Mouse (Mus musculus) thymus, postnatal 0 days (tissue): ENCODE data around the gene Snx29. TPM values are rescaled to one million over a fixed set of nuclear protein-coding genes. Genes with fewer than 3 reads are reported as not detected.
"Not testable (repeated sequence)": the region's sequence is repeated elsewhere in the genome, so short reads cannot be mapped to it uniquely, and the experiment has no call there.

Experiments
- DNase-seq: peaks from one replicate; pipeline ENCODE4 v3.0.0-alpha.2; 2015; ENCODE audit warnings: low spot score
- polyA plus RNA-seq: library from polyadenylated mRNA; unstranded; fragments of >200 nt; fragmentation: Nextera tagmentation; extraction: Ambion mirVana; gene quantifications from 2 replicates; pipeline ENCODE4 v1.2.1, GENCODE M21; 2015

The Snx29 gene
- polyA plus RNA-seq, 1 experiment from 2014 or later, result 11.4 TPM

DNA sequence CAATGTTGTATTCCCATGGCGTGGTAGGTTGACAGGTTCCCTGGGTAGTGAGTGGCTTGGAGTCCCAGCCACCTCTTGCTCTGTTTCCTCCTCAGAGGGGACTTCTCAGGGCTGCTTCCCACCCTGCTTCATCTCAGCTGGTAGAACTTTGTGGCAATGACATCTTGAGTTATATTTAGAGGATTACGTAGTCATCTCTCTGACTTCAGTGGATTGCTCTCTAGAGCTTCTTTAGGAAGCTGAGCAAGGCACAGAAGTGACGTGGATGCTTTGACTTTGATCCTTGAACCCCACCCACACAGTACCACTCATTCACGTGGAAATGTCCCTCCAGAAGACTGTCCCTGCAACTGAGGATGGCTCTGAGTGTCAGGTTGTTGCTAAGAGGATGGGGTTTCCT is 156.9 kb downstream of the Snx29 start:
- DNase-seq, result no peak

DNA sequence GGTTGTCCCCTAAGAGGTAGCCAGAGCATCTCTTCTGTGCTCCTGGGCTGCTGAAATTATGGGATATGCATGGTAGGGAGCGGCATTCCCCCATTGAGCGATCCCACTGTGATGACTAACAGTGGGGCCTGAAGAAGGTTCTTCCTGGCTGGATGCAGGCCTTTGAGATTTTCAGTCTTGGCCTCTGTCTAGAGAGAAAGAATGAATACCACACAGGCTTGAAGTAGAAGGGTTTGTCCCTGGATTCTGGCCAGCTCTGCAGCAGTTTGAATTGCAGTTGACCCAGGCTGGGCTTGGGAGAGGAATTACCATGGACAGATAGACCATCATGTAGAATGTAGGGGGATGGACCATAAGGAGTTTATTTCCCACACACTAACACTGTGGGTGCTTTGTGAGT is 159.5 kb downstream of the Snx29 start:
- DNase-seq, result no peak

DNA sequence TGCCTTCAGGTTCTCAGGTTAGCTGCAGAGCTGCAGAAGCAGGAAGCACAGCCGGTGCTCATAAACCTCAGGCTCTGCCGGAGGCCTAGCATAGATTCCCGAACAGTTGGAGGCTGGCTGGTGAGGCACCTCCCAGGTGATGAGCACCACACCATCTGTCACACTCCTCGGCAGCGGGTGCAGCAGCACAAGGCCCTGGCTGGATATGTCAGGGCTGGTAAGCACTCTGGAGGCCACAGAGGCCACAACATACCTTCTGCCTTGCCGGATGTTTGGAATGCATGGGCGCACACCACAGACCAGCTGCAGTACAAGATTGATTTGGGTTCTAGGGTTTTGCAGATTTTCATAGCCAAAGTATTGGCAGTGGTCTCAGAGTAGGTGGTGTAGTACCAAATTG is 172.2 kb downstream of the Snx29 start:
- DNase-seq, result peak; percentile 55

DNA sequence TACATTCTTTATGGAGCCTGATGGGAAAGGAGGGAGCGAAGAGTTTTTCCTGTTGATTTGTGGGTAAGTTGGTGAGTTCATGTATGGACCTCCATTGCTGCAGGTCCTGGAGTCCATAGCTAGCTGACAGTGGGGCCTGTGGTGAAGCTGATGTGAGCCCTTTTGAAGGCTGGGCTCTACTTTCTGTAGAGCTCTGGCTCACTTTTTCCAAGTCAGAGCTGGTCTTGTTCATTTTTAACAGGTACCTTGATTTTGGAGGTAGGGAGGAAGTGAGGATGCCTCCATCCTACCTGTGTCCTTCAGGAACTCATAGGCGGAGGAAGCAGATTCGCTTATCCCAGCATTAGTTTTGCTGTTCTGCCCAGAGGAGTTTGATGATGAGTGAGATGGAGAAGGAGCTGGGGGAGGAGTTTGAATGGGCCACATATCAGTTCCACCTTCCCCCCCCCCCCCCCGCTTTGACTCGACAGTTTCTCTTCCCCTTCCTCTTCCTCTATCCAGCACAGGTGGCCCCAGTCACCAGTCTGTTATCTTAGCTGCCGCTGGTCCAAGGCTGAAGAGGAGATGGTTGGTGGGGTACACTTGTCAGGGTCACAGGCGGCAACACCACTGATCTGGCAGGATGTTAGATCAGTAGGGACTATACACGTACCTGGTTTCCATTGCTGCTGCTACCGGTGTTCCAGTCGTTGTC is 173.4 kb downstream of the Snx29 start:
- DNase-seq, result peak; percentile 16

DNA sequence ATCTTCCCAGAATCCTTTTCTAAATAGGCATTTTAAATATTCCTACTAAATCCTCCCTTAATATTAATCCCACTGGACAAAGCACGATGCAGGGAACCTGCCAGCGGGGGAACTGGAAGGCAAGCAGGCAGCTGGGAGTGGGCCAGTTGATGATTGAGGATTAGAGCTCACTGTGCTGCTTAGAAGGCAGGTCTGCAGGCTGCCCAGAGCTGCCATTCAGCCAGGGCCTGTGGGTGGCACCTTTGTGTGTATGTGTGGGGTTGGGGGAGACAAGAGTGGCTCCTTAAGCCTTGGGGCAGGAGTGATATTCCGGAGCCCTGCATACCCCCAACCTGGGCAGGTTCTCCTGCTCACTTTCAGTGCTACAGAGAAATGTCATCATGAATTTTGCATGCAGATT is 174.0 kb downstream of the Snx29 start:
- DNase-seq, result no peak

GRCm38 (mm10) chr16:11500061-11500460 is 177.4 kb downstream of the Snx29 start:
- no peak for DNase-seq

DNA sequence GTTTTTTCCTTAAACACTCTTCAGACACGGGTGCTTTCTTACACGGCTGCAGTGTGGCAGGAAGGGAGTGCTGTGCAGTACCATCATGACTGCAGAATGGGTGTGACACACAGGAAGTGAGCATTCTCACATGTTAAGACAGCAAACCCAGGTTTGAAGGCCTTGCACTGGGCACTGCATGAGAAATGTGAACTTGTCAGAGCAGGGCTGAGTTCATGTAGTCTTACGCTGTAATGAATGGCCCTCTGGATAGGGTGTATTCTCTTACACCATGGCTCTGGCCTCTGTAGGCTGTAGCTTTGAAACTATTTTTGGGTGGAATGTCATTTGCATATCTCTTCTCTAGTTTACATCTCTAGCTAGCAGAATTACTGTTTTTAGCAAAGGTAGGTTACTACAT is 178.4 kb downstream of the Snx29 start:
- peak; percentile 20 for DNase-seq

GRCm38 (mm10) chr16:11501611-11502010 is 178.9 kb downstream of the Snx29 start:
- no peak for DNase-seq

- no peak for DNase-seq
These were observed 182.2 kb downstream of the Snx29 start for GRCm38 (mm10) chr16:11504666-11505491.

GRCm38 (mm10) chr16:11505492-11506176 is 182.9 kb downstream of the Snx29 start:
- no peak for DNase-seq

DNA sequence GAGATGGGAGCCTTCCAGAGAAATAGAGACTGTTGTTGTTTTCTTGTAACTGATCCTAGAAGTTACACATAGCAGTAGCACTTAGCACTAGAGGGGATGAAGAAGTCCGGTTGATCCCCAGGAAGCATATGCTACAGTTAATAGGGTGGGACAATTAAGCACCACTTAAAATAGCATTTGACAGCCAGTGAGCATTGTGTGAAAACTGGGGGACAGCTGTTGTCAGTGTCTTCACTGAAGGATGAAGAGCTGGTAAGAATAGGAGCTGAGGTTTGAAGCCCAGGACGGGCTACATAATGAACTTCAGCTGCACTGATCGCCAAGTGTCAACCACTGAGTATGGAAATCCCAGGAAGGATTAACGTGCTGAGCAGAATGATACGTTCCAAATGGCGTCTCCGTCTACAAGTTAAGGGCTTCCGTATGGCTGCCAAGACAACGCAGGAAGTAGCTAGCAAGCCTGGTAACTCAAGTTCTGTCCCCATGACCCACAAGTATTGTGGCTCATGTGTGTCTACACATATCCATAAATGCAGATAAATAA is 184.6 kb downstream of the Snx29 start:
- DNase-seq, result no peak

GRCm38 (mm10) chr16:11508341-11508740 is 185.6 kb downstream of the Snx29 start:
- no peak for DNase-seq

DNA sequence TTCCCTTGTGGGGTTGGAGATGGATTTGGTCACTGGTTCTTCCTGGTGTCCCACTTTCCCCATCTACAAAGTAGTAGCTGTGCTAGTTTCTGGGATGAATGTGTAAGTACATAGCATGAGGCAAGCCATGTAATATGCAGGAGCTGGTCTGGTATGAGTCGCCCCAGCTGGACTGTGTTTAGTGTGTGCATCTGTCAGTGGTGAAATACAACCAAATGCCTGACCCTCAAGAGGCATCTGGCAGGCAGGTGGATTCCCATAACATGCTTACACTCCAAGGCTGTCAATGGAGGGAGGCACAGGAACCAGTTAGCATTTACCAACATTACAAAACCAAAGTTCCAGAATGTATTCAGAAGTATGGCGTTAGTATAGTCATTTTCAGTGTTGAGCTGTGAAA is 187.7 kb downstream of the Snx29 start:
- no peak for DNase-seq

DNA sequence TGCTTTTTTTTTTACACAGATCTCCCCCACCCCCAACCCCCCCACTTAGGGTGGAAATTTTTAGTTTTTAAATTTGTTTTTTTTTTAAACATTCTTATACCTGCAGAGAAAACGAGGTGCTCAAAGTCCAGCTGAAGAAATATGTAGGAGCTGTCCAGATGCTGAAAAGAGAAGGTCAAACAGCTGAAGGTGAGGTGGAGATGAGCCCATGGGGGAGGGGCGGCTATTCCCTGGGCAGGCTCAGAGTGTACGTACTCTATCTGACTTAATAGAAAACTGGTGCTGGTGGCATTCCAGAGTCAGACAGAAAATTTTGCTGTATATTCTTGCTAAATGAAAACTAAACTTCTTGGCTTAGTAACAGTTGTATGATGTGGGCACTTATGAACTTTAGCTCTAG is 188.1 kb downstream of the Snx29 start:
- DNase-seq, result no peak

DNA sequence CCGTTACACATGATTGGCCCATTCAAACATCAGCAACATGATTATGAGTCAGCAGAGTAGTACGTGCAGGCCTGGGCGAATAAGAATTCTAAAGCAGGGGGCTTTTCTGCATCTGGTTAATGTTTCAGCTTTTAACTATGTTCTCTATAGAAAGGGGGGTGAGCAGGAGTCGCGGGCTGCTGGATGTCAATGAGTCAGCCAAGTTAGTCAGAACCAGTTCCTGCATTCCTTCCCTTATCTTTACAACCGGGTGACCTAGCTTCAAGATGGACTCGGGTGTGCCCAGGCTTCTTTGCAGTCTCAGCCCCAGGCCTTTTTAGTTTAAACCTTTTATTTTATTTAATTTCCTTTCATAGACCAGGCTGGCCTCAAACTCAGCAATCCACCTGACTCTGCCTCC is 189.0 kb downstream of the Snx29 start:
- DNase-seq, result not testable (repeated sequence)

- DNase-seq, result no peak
These were observed 194.0 kb downstream of the Snx29 start for GRCm38 (mm10) chr16:11516681-11517080.

DNA sequence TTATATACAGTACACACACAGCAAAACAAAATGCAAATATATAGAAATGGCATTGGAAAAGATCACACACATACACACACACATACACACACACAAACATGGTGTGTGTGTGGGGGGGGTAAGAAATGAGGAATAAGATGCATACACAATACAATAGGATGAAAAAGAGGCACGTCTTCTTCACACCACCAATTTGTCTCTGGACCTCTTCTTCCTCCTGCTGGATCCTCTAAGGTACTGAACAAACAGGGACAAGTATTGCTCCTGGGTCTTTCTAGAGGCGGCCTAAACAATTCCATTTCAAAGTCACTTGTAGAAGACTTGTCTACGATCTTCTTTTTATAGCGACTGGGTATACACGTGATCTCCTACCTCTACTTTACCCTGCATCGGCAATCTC is 194.7 kb downstream of the Snx29 start:
- no peak for DNase-seq

DNA sequence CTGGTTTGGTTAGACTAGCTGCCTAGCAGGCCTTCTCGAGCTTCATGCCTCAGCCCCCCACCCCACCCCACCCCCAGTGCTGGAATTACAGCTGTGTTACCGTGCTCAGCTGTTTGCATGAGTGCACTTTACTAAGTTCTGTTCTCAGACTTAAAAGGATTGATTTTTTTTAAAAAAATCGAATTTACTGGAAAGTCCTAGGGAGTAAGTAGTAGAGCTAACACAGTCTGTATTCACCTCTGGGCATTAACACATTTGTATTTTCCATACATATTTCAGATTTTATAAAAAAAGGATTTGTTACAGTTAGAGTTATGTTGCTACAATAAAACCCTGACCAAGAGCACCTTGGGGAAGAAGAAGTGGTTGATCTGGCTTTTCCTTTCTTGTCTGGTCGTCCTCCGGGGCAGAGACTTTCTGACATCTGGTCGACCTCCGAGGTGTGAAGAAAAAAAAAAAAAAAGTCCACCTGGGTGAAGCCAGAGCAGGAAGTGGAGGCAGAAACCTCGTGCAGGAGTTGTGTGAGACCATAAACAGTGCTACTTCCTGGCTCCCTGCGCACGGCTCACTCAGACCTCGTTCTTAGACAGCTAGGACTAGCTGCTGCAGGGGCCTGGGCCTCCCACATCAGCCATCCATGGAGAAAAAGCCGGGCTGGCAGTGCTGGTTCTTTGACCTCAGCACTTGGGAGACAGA is 196.2 kb downstream of the Snx29 start:
- peak; percentile 78 for DNase-seq

DNA sequence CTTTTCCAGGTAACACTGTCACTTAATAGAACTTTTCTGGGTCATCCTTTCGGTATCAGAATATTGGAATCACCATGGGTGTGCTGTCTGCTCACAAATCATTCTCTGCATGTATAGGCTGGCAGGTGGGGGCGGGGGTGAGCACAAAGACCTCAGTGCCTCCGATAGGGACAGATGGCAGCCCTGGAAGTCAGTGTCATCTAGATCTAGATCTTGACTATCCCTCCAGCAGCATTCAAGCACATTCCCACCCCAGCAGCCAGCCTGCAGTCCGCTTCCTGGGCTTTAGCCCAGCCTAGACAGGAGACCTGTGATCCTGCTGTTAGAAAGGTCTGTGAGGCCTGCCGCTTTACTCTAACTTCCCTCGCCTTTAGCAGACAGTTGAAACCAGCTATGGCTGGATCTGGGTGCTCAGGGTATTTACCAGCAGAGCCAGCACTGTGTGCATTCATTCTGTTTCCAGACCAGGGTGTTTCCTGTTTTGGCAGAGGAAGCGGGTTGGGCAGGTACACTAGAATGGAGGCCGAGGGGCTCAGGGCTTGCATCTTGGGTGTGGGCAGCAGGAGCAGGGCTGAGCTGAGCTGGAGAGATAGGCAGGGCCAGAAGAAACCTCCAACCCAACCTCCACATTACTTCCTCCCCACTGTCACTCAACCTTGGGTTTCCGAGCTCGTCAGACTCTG is 203.5 kb downstream of the Snx29 start:
- DNase-seq, result peak; percentile 43

DNA sequence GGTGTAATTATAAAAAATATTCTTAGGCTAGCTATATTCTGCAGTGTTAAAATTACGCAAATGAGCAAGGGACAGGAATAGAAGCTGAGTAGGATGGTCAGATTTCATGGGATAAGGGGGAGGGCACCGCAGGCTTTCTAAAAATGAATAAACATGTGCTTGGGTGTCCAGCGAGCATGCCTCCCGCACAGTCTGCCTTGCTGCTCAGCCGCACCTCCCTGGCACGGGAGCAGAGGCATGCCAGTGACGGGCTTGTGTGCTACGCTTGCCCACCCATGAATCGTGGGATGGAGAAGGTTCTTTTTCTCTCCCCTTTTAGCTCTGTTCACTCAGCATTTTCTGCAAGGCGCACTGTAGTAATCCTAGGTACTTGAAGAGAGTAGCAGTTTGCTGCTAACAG is 204.3 kb downstream of the Snx29 start:
- DNase-seq, result no peak
